Mouse (Mus musculus): ENCODE results near the gene Tbc1d8.

- TF ChIP-seq MAZ (IDR thresholded peaks at IDR 0.05; ENCODE audit: low read depth, low read length) (no peak), CTCF (conservative IDR thresholded peaks at IDR 0.05 in 1 of 2, IDR thresholded peaks at IDR 0.05 in 1 of 2; ENCODE audit: low read depth in 2 of 2, low read length in 2 of 2) (no peak), IRF4 (IDR thresholded peaks at IDR 0.05; ENCODE audit: low read depth, low read length) (no peak), RAD21 (IDR thresholded peaks at IDR 0.05; ENCODE audit: low read depth, low read length) (no peak), NELFE (IDR thresholded peaks at IDR 0.05; ENCODE audit: low read depth, low read length) (no peak), E2F4 (IDR thresholded peaks at IDR 0.05; ENCODE audit: insufficient replicate concordance, low read depth, low read length) (no peak), HCFC1 (IDR thresholded peaks at IDR 0.05; ENCODE audit: low read depth, low read length) (no peak), UBTF (IDR thresholded peaks at IDR 0.05; ENCODE audit: low read depth, low read length) (no peak), EP300 (IDR thresholded peaks at IDR 0.05; ENCODE audit: low read length) (no peak)
Measured at GRCm38 (mm10) chr1:39439661-39440548, 38.6 kb downstream of the Tbc1d8 start.

All from CH12.LX (cell line).